Mouse (Mus musculus): ENCODE results near the gene Txnrd2. TPM values are rescaled to one million over a fixed set of nuclear protein-coding genes. Genes with fewer than 3 reads are reported as not detected.

Gene Txnrd2
- polyA plus RNA-seq, 1 experiment from 2014 or later: 17.4 TPM

- ATAC-seq (replicated peaks; ENCODE audit: low FRiP score, low TSS enrichment, low read depth) (no peak), DNase-seq (ENCODE audit: low spot score) (no peak)
- 78% methylated on average over 7 of the region's 7 CpGs for WGBS
- peaks cover 38% of the 10 kb centered on the region for H3K4me1 ChIP-seq (replicated peaks; ENCODE audit: control insufficient read depth, insufficient read depth, low read length)
- no peak overlapping the region for H3K27ac ChIP-seq (ENCODE audit: low read depth)
- H3K9ac ChIP-seq (ENCODE audit: low read length): no peak overlapping the region
- H3K36me3 ChIP-seq (ENCODE audit: control insufficient read depth, insufficient read depth, low read length): no peaks in the 10 kb centered on the region
- no peak overlapping the region for H3K4me2 ChIP-seq (ENCODE audit: low read length)
- H3K9me3 ChIP-seq (ENCODE audit: control insufficient read depth, low read length): no peaks in the 10 kb centered on the region
- no peaks in the 10 kb centered on the region for H3K27me3 ChIP-seq (replicated peaks; ENCODE audit: control insufficient read depth, insufficient read depth, low read length)
- no peak overlapping the region for H3K4me3 ChIP-seq (ENCODE audit: low read depth, low read length)
These were observed 42.0 kb upstream of the Txnrd2 start for GRCm38 (mm10) chr16:18384211-18384610.

- peaks cover 38% of the 10 kb centered on the region for H3K4me1 ChIP-seq (replicated peaks; ENCODE audit: control insufficient read depth, insufficient read depth, low read length)
- DNase-seq (ENCODE audit: low spot score): no peak
- H3K4me2 ChIP-seq (ENCODE audit: low read length): no peak overlapping the region
- ATAC-seq (replicated peaks; ENCODE audit: low FRiP score, low TSS enrichment, low read depth): no peak
- no peak overlapping the region for H3K9ac ChIP-seq (ENCODE audit: low read length)
- no peaks in the 10 kb centered on the region for H3K36me3 ChIP-seq (ENCODE audit: control insufficient read depth, insufficient read depth, low read length)
- H3K9me3 ChIP-seq (ENCODE audit: control insufficient read depth, low read length): no peaks in the 10 kb centered on the region
- no peaks in the 10 kb centered on the region for H3K27me3 ChIP-seq (replicated peaks; ENCODE audit: control insufficient read depth, insufficient read depth, low read length)
- no peak overlapping the region for H3K27ac ChIP-seq (ENCODE audit: low read depth)
- 84% methylated on average over 8 of the region's 8 CpGs for WGBS
- no peak overlapping the region for H3K4me3 ChIP-seq (ENCODE audit: low read depth, low read length)
These were observed 41.5 kb upstream of the Txnrd2 start for GRCm38 (mm10) chr16:18384659-18385058.

GRCm38 (mm10) chr16:18385411-18385810 lies 40.8 kb upstream of the Txnrd2 start:
- Histone ChIP-seq H3K27ac (ENCODE audit: low read depth) (no peak overlapping the region), H3K4me3 (ENCODE audit: low read depth, low read length) (no peak overlapping the region), H3K9ac (ENCODE audit: low read length) (no peak overlapping the region), H3K27me3 (replicated peaks; ENCODE audit: control insufficient read depth, insufficient read depth, low read length) (no peaks in the 10 kb centered on the region), H3K36me3 (ENCODE audit: control insufficient read depth, insufficient read depth, low read length) (no peaks in the 10 kb centered on the region), H3K4me1 (replicated peaks; ENCODE audit: control insufficient read depth, insufficient read depth, low read length) (peaks cover 37% of the 10 kb centered on the region), H3K4me2 (ENCODE audit: low read length) (no peak overlapping the region), H3K9me3 (ENCODE audit: control insufficient read depth, low read length) (no peaks in the 10 kb centered on the region)
- WGBS: 61% methylated on average over 5 of the region's 5 CpGs
- DNase-seq (ENCODE audit: low spot score): no peak
- ATAC-seq (replicated peaks; ENCODE audit: low FRiP score, low TSS enrichment, low read depth): no peak

GRCm38 (mm10) chr16:18386451-18386850 lies 39.7 kb upstream of the Txnrd2 start:
- no peak overlapping the region for H3K9ac ChIP-seq (ENCODE audit: low read length)
- no peaks in the 10 kb centered on the region for H3K9me3 ChIP-seq (ENCODE audit: control insufficient read depth, low read length)
- DNase-seq (ENCODE audit: low spot score): no peak
- H3K4me2 ChIP-seq (ENCODE audit: low read length): no peak overlapping the region
- ATAC-seq (replicated peaks; ENCODE audit: low FRiP score, low TSS enrichment, low read depth): no peak
- 83% methylated on average over 7 of the region's 7 CpGs for WGBS
- H3K36me3 ChIP-seq (ENCODE audit: control insufficient read depth, insufficient read depth, low read length): no peaks in the 10 kb centered on the region
- H3K27me3 ChIP-seq (replicated peaks; ENCODE audit: control insufficient read depth, insufficient read depth, low read length): no peaks in the 10 kb centered on the region
- H3K4me3 ChIP-seq (ENCODE audit: low read depth, low read length): no peak overlapping the region
- H3K27ac ChIP-seq (ENCODE audit: low read depth): no peak overlapping the region
- H3K4me1 ChIP-seq (replicated peaks; ENCODE audit: control insufficient read depth, insufficient read depth, low read length): peaks cover 31% of the 10 kb centered on the region

GRCm38 (mm10) chr16:18386972-18387371 lies 39.2 kb upstream of the Txnrd2 start:
- Histone ChIP-seq H3K27me3 (replicated peaks; ENCODE audit: control insufficient read depth, insufficient read depth, low read length) (no peaks in the 10 kb centered on the region), H3K4me3 (ENCODE audit: low read depth, low read length) (no peak overlapping the region), H3K27ac (ENCODE audit: low read depth) (no peak overlapping the region), H3K4me1 (replicated peaks; ENCODE audit: control insufficient read depth, insufficient read depth, low read length) (peaks cover 26% of the 10 kb centered on the region), H3K4me2 (ENCODE audit: low read length) (no peak overlapping the region), H3K9me3 (ENCODE audit: control insufficient read depth, low read length) (no peaks in the 10 kb centered on the region), H3K9ac (ENCODE audit: low read length) (no peak overlapping the region), H3K36me3 (ENCODE audit: control insufficient read depth, insufficient read depth, low read length) (no peaks in the 10 kb centered on the region)
- DNase-seq (ENCODE audit: low spot score): no peak
- WGBS: 57% methylated on average over 3 of the region's 3 CpGs
- no peak for ATAC-seq (replicated peaks; ENCODE audit: low FRiP score, low TSS enrichment, low read depth)

GRCm38 (mm10) chr16:18387704-18388582 lies 38.2 kb upstream of the Txnrd2 start:
- H3K36me3 ChIP-seq (ENCODE audit: control insufficient read depth, insufficient read depth, low read length): no peaks in the 10 kb centered on the region
- H3K9ac ChIP-seq (ENCODE audit: low read length): no peak overlapping the region
- no peak overlapping the region for H3K4me2 ChIP-seq (ENCODE audit: low read length)
- no peaks in the 10 kb centered on the region for H3K27me3 ChIP-seq (replicated peaks; ENCODE audit: control insufficient read depth, insufficient read depth, low read length)
- ATAC-seq (replicated peaks; ENCODE audit: low FRiP score, low TSS enrichment, low read depth) (no peak), DNase-seq (ENCODE audit: low spot score) (no peak)
- WGBS: 49% methylated on average over 7 of the region's 7 CpGs
- no peak overlapping the region for H3K4me3 ChIP-seq (ENCODE audit: low read depth, low read length)
- H3K4me1 ChIP-seq (replicated peaks; ENCODE audit: control insufficient read depth, insufficient read depth, low read length): peaks cover 22% of the 10 kb centered on the region
- no peaks in the 10 kb centered on the region for H3K9me3 ChIP-seq (ENCODE audit: control insufficient read depth, low read length)
- peak overlapping the region; percentile 29 for H3K27ac ChIP-seq (ENCODE audit: low read depth)

GRCm38 (mm10) chr16:18388583-18389435 lies 37.4 kb upstream of the Txnrd2 start:
- DNase-seq (ENCODE audit: low spot score) (no peak), ATAC-seq (replicated peaks; ENCODE audit: low FRiP score, low TSS enrichment, low read depth) (no peak)
- Histone ChIP-seq H3K4me2 (ENCODE audit: low read length) (no peak overlapping the region), H3K9ac (ENCODE audit: low read length) (no peak overlapping the region), H3K4me3 (ENCODE audit: low read depth, low read length) (no peak overlapping the region), H3K27me3 (replicated peaks; ENCODE audit: control insufficient read depth, insufficient read depth, low read length) (no peaks in the 10 kb centered on the region), H3K36me3 (ENCODE audit: control insufficient read depth, insufficient read depth, low read length) (no peaks in the 10 kb centered on the region), H3K9me3 (ENCODE audit: control insufficient read depth, low read length) (no peaks in the 10 kb centered on the region), H3K27ac (ENCODE audit: low read depth) (peak overlapping the region; percentile 29), H3K4me1 (replicated peaks; ENCODE audit: control insufficient read depth, insufficient read depth, low read length) (peaks cover 23% of the 10 kb centered on the region)
- 76% methylated on average over 14 of the region's 14 CpGs for WGBS

- 75% methylated on average over 6 of the region's 6 CpGs for WGBS
- Histone ChIP-seq H3K27ac (ENCODE audit: low read depth) (no peak overlapping the region), H3K4me3 (ENCODE audit: low read depth, low read length) (no peak overlapping the region), H3K9me3 (ENCODE audit: control insufficient read depth, low read length) (no peaks in the 10 kb centered on the region), H3K4me2 (ENCODE audit: low read length) (no peak overlapping the region), H3K4me1 (replicated peaks; ENCODE audit: control insufficient read depth, insufficient read depth, low read length) (peaks cover 29% of the 10 kb centered on the region), H3K36me3 (ENCODE audit: control insufficient read depth, insufficient read depth, low read length) (no peaks in the 10 kb centered on the region), H3K27me3 (replicated peaks; ENCODE audit: control insufficient read depth, insufficient read depth, low read length) (no peaks in the 10 kb centered on the region), H3K9ac (ENCODE audit: low read length) (no peak overlapping the region)
- ATAC-seq (replicated peaks; ENCODE audit: low FRiP score, low TSS enrichment, low read depth) (no peak), DNase-seq (ENCODE audit: low spot score) (no peak)
These were observed 35.8 kb upstream of the Txnrd2 start for GRCm38 (mm10) chr16:18390399-18390798.

All from intestine, embryonic 14.5 days (tissue).